Mouse (Mus musculus): ENCODE data around the gene Notch3. TPM values are rescaled to one million over a fixed set of nuclear protein-coding genes. Genes with fewer than 3 reads are reported as not detected.
"Not testable (repeated sequence)": the region's sequence is repeated elsewhere in the genome, so short reads cannot be mapped to it uniquely, and the experiment has no call there.

Notch3 gene
- 1 to 10 TPM; 7.2 to 7.7 TPM for total RNA-seq (2021)
- long read RNA-seq, experiment 1, full-length matches to known transcripts = 2 of 3 reads
- long read RNA-seq, experiment 1, partial matches to known transcripts = 1 of 3 reads
- long read RNA-seq, experiment 1, other reads (novel, unspliced or antisense) = 0 of 3 reads
- long read RNA-seq, experiment 2, partial matches to known transcripts = 1 of 3 reads
- long read RNA-seq, experiment 2, other reads (novel, unspliced or antisense) = 2 of 3 reads

DNA sequence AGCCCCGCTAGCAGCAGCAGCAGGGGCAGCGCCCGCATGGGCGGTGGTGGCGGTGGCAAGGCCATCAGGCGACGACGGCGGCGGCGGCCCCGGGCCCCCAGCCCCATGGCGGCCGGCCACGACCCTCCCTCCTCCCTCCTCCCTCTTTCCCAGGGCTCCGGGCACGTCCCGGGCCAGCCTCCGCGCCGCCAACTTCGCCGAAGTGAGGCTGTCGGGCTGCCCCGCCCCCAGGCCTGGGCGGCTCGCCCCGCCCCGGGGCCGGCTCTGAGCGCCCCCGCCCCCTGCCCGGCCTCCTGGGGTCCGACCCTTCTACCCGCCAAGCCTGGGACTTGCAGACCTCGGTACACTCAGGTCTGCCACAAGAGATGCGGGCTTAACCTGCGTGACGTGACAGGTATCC is at the start of gene Notch3:
Notch3 (minus strand) TSS at position 166 of the 400 bp plus-strand sequence.
- peak within 1 kb of the TSS; percentile 51 for H3K4me3 ChIP-seq
- no peak for DNase-seq (ENCODE audit: low spot score in 2 of 2)
- TF ChIP-seq CTCF (conservative IDR thresholded peaks at IDR 0.05) = no peak
- H3K27ac ChIP-seq = peak within 1 kb of the TSS; percentile 28; the same call in 1 of the 2 replicates

DNA sequence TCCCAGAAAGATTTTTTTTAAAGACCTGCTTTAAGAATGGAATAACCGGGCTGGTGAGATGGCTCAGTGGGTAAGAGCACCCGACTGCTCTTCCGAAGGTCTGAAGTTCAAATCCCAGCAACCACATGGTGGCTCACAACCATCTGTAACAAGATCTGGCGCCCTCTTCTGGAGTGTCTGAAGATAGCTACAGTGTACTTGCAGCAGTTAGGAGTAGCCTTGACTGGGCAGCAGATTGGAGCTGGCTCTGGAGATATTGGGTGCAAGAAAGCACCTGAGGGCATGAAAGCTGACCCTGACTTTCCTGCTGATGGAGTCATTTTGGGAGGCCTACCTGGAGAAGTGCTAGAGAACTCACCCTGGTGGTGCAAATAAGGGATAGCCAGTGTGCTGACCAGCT is 48.9 kb upstream of the Notch3 start:
- not testable (repeated sequence) for DNase-seq (ENCODE audit: low spot score in 2 of 2); H3K27ac ChIP-seq; H3K4me3 ChIP-seq
- TF ChIP-seq CTCF (conservative IDR thresholded peaks at IDR 0.05) = peak; percentile 69

- H3K4me3 ChIP-seq; H3K27ac ChIP-seq; DNase-seq (ENCODE audit: low spot score in 2 of 2): not testable (repeated sequence)
Measured at GRCm38 (mm10) chr17:32211554-32211953, 44.9 kb upstream of the Notch3 start.

DNA sequence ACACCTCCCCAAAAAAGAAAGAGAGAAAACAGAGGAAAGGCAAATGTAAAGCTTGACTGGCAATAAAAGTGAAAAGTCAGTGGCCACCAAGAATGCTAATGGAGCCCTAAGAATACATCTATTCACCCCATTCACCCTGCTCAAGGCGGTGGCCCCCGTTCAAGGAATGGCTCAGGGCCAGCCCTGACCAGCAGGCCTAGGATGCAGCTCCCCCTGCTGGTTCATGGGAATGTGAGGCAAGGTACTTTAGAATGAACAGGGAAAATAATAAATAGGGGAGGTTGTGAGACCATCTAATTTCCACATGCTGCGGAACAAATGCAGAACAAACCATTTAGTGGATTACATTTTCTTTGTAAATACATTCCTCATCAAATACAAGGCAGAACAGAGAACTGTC is 43.1 kb upstream of the Notch3 start:
- Histone ChIP-seq H3K4me3 (no peak overlapping the region), H3K27ac (no peak overlapping the region)
- TF ChIP-seq CTCF (conservative IDR thresholded peaks at IDR 0.05) = peak; percentile 93
- peak; percentile 45 to 72 for DNase-seq (ENCODE audit: low spot score in 2 of 2)

- no peak overlapping the region for H3K4me3 ChIP-seq
- DNase-seq (ENCODE audit: low spot score in 2 of 2) = no peak
- no peak for TF ChIP-seq CTCF (conservative IDR thresholded peaks at IDR 0.05)
- H3K27ac ChIP-seq = no peak overlapping the region
Measured at GRCm38 (mm10) chr17:32209144-32209543, 42.5 kb upstream of the Notch3 start.

DNA sequence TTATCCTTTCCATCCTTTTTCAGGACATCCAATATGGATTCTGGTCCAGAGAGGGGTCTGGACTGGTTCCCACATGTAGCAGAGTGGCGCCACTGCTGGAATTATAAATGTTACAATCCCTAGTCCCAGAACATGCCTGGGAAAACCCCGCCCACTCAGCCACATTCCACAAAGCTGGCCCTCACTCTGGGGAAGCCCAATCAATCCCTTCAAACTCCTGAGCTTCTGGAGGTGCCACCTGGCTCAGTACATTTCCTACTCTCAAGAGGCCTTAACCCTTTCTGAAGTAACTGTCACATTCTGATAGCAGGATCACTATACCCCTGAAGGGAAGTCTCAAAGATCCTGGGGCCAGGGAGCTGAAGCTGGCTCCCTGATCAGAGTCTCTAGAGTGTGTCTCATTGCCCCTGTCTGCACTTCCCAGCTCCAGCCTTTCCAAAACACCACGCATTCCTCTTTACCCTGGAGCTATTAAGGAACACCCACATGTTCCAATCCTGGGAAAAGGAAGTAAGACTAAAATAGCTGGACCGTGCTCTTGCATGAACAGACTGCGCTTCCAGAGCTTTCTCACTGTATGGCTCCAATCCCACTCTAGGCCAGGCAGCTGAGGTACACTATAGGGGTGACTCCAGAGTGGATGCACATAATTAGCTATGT is 41.1 kb upstream of the Notch3 start:
- H3K4me3 ChIP-seq = no peak overlapping the region
- peak overlapping the region; percentile 39 for H3K27ac ChIP-seq
- no peak for TF ChIP-seq CTCF (conservative IDR thresholded peaks at IDR 0.05)
- DNase-seq (ENCODE audit: low spot score in 2 of 2) = no peak

DNA sequence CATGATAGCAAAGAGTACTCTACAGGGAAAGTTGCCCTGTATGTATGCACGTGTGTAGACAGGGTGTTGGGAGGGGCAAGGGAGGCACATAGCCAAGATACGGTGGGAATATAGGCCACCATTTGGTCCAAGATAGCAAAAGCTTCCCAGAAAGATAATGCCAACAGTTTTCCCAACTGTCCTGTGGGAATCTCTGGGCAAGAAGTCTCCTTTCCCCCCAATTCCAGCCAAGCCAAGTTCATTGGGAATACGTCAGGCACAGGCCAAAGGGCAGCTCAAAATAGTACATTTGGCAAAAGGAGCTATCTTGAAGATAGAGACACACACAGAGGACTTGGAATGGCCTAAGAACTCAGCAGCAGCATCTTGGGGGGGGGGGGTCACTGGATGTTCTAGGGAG is 38.7 kb upstream of the Notch3 start:
- no peak overlapping the region for H3K4me3 ChIP-seq
- H3K27ac ChIP-seq = no peak overlapping the region
- TF ChIP-seq CTCF (conservative IDR thresholded peaks at IDR 0.05) = no peak
- DNase-seq (ENCODE audit: low spot score in 2 of 2) = no peak

- TF ChIP-seq CTCF (conservative IDR thresholded peaks at IDR 0.05) = no peak
- Histone ChIP-seq H3K27ac (no peak overlapping the region), H3K4me3 (no peak overlapping the region)
- no peak for DNase-seq (ENCODE audit: low spot score in 2 of 2)
Measured at GRCm38 (mm10) chr17:32202972-32203371, 36.3 kb upstream of the Notch3 start.

- H3K4me3 ChIP-seq = no peak overlapping the region
- no peak for TF ChIP-seq CTCF (conservative IDR thresholded peaks at IDR 0.05)
- H3K27ac ChIP-seq = no peak overlapping the region
- no peak for DNase-seq (ENCODE audit: low spot score in 2 of 2)
Measured at GRCm38 (mm10) chr17:32201086-32201485, 34.4 kb upstream of the Notch3 start.

DNA sequence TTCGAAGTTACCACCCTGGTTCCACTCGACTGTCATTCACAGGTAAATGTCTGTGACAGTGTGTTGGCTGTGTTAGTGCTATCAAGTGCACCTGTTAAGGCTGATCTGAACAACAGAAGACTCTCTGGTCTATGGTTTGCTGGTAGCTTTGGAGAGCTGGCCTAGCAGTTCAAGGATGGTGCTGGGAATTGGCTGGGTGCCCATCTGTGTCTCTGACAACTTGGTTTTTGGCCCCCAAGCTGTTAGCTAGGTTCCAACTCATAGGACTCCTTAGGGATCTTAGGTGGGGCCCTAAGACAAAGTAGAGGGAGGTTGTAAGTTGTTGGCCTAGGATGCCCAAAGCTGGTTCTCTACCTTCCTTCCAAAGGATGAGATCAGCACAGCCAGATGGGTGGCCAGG is 33.1 kb upstream of the Notch3 start:
- Histone ChIP-seq H3K27ac (no peak overlapping the region), H3K4me3 (no peak overlapping the region)
- no peak for TF ChIP-seq CTCF (conservative IDR thresholded peaks at IDR 0.05)
- DNase-seq (ENCODE audit: low spot score in 2 of 2) = no peak

- no peak for DNase-seq (ENCODE audit: low spot score in 2 of 2)
- Histone ChIP-seq H3K4me3 (no peak overlapping the region), H3K27ac (no peak overlapping the region)
- no peak for TF ChIP-seq CTCF (conservative IDR thresholded peaks at IDR 0.05)
Measured at GRCm38 (mm10) chr17:32197156-32197555, 30.5 kb upstream of the Notch3 start.

DNA sequence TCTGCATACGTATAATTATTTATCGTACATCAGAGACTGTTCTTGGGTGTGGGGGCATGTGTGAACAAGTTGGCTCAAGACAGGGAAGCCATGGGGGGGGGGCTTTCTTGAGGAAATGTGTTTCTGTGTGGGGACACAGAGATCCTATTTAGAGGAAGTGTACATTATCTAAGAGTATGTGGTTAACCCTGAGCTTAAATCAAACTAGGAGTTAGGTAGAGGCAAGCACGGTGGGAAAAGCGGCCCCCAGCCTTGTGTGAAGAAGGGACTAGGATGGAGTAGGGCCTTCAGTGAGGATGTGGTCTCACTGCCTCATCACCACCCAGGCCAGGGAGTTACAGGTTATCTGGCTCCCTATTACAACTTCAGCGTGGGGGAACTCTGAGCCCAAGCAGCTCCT is 29.1 kb upstream of the Notch3 start:
- TF ChIP-seq CTCF (conservative IDR thresholded peaks at IDR 0.05) = no peak
- no peak overlapping the region for H3K4me3 ChIP-seq
- no peak for DNase-seq (ENCODE audit: low spot score in 2 of 2)
- H3K27ac ChIP-seq = no peak overlapping the region

DNA sequence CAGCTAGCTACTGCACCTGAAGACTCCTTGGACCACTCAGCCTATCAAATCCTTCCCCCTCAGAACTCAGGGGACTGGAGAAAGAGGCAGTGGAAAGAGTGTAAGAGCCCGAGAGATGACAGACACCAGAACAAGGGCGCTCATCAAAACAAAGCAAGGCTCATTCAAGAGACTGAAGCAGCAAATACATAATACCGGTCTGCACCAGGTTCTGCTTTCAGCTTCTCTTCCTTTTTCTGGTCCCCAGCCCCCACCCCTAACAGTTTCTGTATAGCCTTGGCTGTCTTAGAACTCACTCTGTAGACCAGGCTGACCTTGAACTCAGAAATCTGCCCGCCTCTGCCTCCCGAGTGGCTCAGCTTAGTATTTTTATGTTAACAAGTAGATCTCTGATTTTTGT is 26.4 kb upstream of the Notch3 start:
- no peak for DNase-seq (ENCODE audit: low spot score in 2 of 2)
- Histone ChIP-seq H3K4me3 (no peak overlapping the region), H3K27ac (no peak overlapping the region)
- TF ChIP-seq CTCF (conservative IDR thresholded peaks at IDR 0.05) = no peak

GRCm38 (mm10) chr17:32189850-32190249 is 23.2 kb upstream of the Notch3 start:
- H3K27ac ChIP-seq = no peak overlapping the region
- no peak overlapping the region for H3K4me3 ChIP-seq
- no peak for TF ChIP-seq CTCF (conservative IDR thresholded peaks at IDR 0.05)
- DNase-seq (ENCODE audit: low spot score in 2 of 2) = no peak

Measured in layer of hippocampus, adult 2 months (tissue).